ENCODE assay signal across 10 mouse cellular contexts in genomic region chr3:152758500-152759032, GRCm38 (mm10). TPM values are rescaled to one million over a fixed set of nuclear protein-coding genes. Genes with fewer than 3 reads are reported as not detected.
DNase-seq lines count a peak whose midpoint lies in the region; ATAC-seq lines count a peak whose summit lies in the region.
"Had no signal": no experiment of that assay in that cellular context is flagged by ENCODE, and none has a peak within 500 bp of the region (broad histone marks: within the 10 kb centered on the region; RNA-seq: fewer than 3 reads in every experiment).

No protein-coding gene starts in this region.

- WGBS in neural tube, embryonic 13.5 days = 59% methylated on average over 15 of the region's 15 CpGs
- 63% methylated on average over 15 of the region's 15 CpGs for WGBS in neural tube, embryonic 15.5 days
- WGBS in limb, embryonic 11.5 days = 57% methylated on average over 15 of the region's 15 CpGs
- WGBS in midbrain, embryonic 16.5 days = 43% methylated on average over 15 of the region's 15 CpGs
- WGBS in intestine, embryonic 16.5 days = 72% methylated on average over 15 of the region's 15 CpGs

- no peaks in the 10 kb centered on the region for H3K36me3 ChIP-seq in neural tube, embryonic 13.5 days
- H3K36me3 ChIP-seq in neural tube, embryonic 15.5 days = no peaks in the 10 kb centered on the region
- H3K36me3 ChIP-seq in limb, embryonic 11.5 days (ENCODE audit: control insufficient read depth, insufficient read depth, low read length) = no peaks in the 10 kb centered on the region
- H3K36me3 ChIP-seq in midbrain, embryonic 16.5 days (ENCODE audit: control insufficient read depth, insufficient read depth, low read length) = no peaks in the 10 kb centered on the region
- no peaks in the 10 kb centered on the region for H3K36me3 ChIP-seq in intestine, embryonic 16.5 days (ENCODE audit: control insufficient read depth, insufficient read depth, low read length)

- no peak overlapping the region for H3K27ac ChIP-seq in neural tube, embryonic 13.5 days (replicated peaks)
- H3K27ac ChIP-seq in neural tube, embryonic 15.5 days (replicated peaks) = no peak overlapping the region
- H3K27ac ChIP-seq in limb, embryonic 11.5 days (replicated peaks; ENCODE audit: low read depth, low read length) = no peak overlapping the region
- no peak overlapping the region for H3K27ac ChIP-seq in midbrain, embryonic 16.5 days (ENCODE audit: low read length)
- H3K27ac ChIP-seq in intestine, embryonic 16.5 days (ENCODE audit: low read length) = no peak overlapping the region

- peak; percentile 52 for DNase-seq in embryo, embryonic 10 days (ENCODE audit: low spot score)
- no peak for DNase-seq in embryo, embryonic 9.5 days (ENCODE audit: extremely low spot score)
- DNase-seq in limb, embryonic 11.5 days (ENCODE audit: low spot score) = no peak
- no peak for DNase-seq in adipocyte (ENCODE audit: low spot score)
- DNase-seq: right cerebral cortex, postnatal 14 days had no signal

- H3K4me3 ChIP-seq in neural tube, embryonic 13.5 days = no peak overlapping the region
- H3K4me3 ChIP-seq in neural tube, embryonic 15.5 days (replicated peaks) = no peak overlapping the region
- no peak overlapping the region for H3K4me3 ChIP-seq in limb, embryonic 11.5 days (ENCODE audit: low read depth, low read length)
- H3K4me3 ChIP-seq in midbrain, embryonic 16.5 days (ENCODE audit: low read depth, low read length) = no peak overlapping the region
- no peak overlapping the region for H3K4me3 ChIP-seq in intestine, embryonic 16.5 days (ENCODE audit: low read length)

- no peaks in the 10 kb centered on the region for H3K27me3 ChIP-seq in neural tube, embryonic 13.5 days
- H3K27me3 ChIP-seq in neural tube, embryonic 15.5 days (replicated peaks) = no peaks in the 10 kb centered on the region
- no peaks in the 10 kb centered on the region for H3K27me3 ChIP-seq in limb, embryonic 11.5 days (ENCODE audit: control insufficient read depth, insufficient read depth, low read length)
- no peaks in the 10 kb centered on the region for H3K27me3 ChIP-seq in midbrain, embryonic 16.5 days (ENCODE audit: control insufficient read depth, insufficient read depth, low read depth, low read length)
- no peaks in the 10 kb centered on the region for H3K27me3 ChIP-seq in intestine, embryonic 16.5 days (replicated peaks; ENCODE audit: control insufficient read depth, insufficient read depth, low read length)

- H3K9ac ChIP-seq in neural tube, embryonic 13.5 days = no peak overlapping the region
- H3K9ac ChIP-seq in neural tube, embryonic 15.5 days (replicated peaks) = no peak overlapping the region
- no peak overlapping the region for H3K9ac ChIP-seq in limb, embryonic 11.5 days (ENCODE audit: low read length)
- no peak overlapping the region for H3K9ac ChIP-seq in midbrain, embryonic 16.5 days (ENCODE audit: low read depth, low read length)
- H3K9ac ChIP-seq in intestine, embryonic 16.5 days (ENCODE audit: low read depth, low read length) = no peak overlapping the region

- peak; percentile 28; the same call in 1 of the 2 replicates for ATAC-seq in neural tube, embryonic 13.5 days (ENCODE audit: low read depth)
- ATAC-seq in neural tube, embryonic 15.5 days (ENCODE audit: low FRiP score) = no peak
- ATAC-seq in limb, embryonic 11.5 days (ENCODE audit: insufficient number of reproducible peaks, low FRiP score, low TSS enrichment, low read depth) = 0 out of 2 replicates have a peak, but pooled peaks have one; percentile 27
- ATAC-seq in midbrain, embryonic 16.5 days = peak; percentile 27
- ATAC-seq in intestine, embryonic 16.5 days = no peak
- ATAC-seq: intestine, postnatal 0 days had no signal

- no peaks in the 10 kb centered on the region for H3K9me3 ChIP-seq in neural tube, embryonic 13.5 days
- no peaks in the 10 kb centered on the region for H3K9me3 ChIP-seq in neural tube, embryonic 15.5 days (replicated peaks)
- no peaks in the 10 kb centered on the region for H3K9me3 ChIP-seq in limb, embryonic 11.5 days (ENCODE audit: control insufficient read depth, low read length)
- H3K9me3 ChIP-seq in midbrain, embryonic 16.5 days (replicated peaks; ENCODE audit: control insufficient read depth, low read length, poor library complexity, severe bottlenecking) = no peaks in the 10 kb centered on the region
- H3K9me3 ChIP-seq in intestine, embryonic 16.5 days (ENCODE audit: control insufficient read depth, low read length) = no peaks in the 10 kb centered on the region

- no peak overlapping the region for H3K4me2 ChIP-seq in neural tube, embryonic 13.5 days
- no peak overlapping the region for H3K4me2 ChIP-seq in neural tube, embryonic 15.5 days
- no peak overlapping the region for H3K4me2 ChIP-seq in limb, embryonic 11.5 days (ENCODE audit: low read depth, severe bottlenecking)
- H3K4me2 ChIP-seq in midbrain, embryonic 16.5 days (ENCODE audit: low read length) = no peak overlapping the region
- no peak overlapping the region for H3K4me2 ChIP-seq in intestine, embryonic 16.5 days (ENCODE audit: low read depth, low read length)

- peaks cover 26% of the 10 kb centered on the region for H3K4me1 ChIP-seq in neural tube, embryonic 13.5 days (replicated peaks)
- H3K4me1 ChIP-seq in neural tube, embryonic 15.5 days = peaks cover 30% of the 10 kb centered on the region
- peaks cover 4% of the 10 kb centered on the region; the same call in 1 of the 2 replicates for H3K4me1 ChIP-seq in limb, embryonic 11.5 days (ENCODE audit: control insufficient read depth, insufficient read depth, low read length)
- peaks cover 15% of the 10 kb centered on the region for H3K4me1 ChIP-seq in midbrain, embryonic 16.5 days (ENCODE audit: control insufficient read depth, insufficient read depth, low read length)
- peaks cover 9% of the 10 kb centered on the region; the same call in 1 of the 2 replicates for H3K4me1 ChIP-seq in intestine, embryonic 16.5 days (ENCODE audit: control insufficient read depth, insufficient read depth, low read length)

RNA-seq across cellular contexts. Expression of gene Pigk, which starts 44.7 kb away (rescaled TPM):
- polyA plus RNA-seq in neural tube, embryonic 13.5 days (2015; fragmentation: Nextera tagmentation; extraction: Ambion mirVana) = 47.9 and 52.4 TPM in 2 replicates
- 47.2 and 56.7 TPM in 2 replicates for polyA plus RNA-seq in neural tube, embryonic 15.5 days (2015; fragmentation: Nextera tagmentation; extraction: Ambion mirVana)
- 32.8 and 45.3 TPM in 2 replicates for polyA plus RNA-seq in limb, embryonic 11.5 days (2014; fragmentation: Nextera tagmentation; extraction: Ambion mirVana)
- 54.3 and 59.6 TPM in 2 replicates for polyA plus RNA-seq in midbrain, embryonic 16.5 days (2015; fragmentation: Nextera tagmentation; extraction: Ambion mirVana)
- 32.8 and 35.9 TPM in 2 replicates for polyA plus RNA-seq in intestine, embryonic 16.5 days (2015; fragmentation: Nextera tagmentation; extraction: Ambion mirVana)

Comparison
In these comparisons a context has a peak if more than half of its experiments do, and no peak if none do; other contexts are left out.
1. ATAC-seq: peak in neural tube, embryonic 13.5 days (single experiment), limb, embryonic 11.5 days (single experiment) and midbrain, embryonic 16.5 days (single experiment); none in neural tube, embryonic 15.5 days (single experiment) and intestine, embryonic 16.5 days (single experiment).